Mouse (Mus musculus): Measurements from ENCODE around the gene Mettl13.

DNA sequence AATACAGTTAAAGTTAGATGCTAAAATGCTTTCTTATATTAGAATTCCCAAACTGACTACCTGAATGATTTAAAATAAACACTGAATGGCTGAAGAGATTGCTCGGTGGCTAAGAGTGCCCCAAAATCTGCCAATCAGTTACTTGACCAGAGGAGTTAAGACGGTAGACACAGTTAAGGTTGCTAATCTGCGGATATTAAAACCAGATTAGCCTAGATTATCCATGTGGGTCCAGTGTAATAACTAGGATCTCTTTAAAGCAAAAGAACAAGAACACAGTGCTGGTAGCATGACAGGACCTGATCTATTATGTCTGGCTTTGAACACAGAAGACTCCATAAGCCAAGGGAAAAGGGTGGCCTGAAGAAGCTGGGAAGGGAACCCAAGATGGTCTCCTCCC is 5.8 kb upstream of the Mettl13 start:
- no peak for TF ChIP-seq CTCF (IDR thresholded peaks at IDR 0.05; ENCODE audit: low read depth, low read length)
- no peak for TF ChIP-seq POLR2A (IDR thresholded peaks at IDR 0.05; ENCODE audit: insufficient read depth, low read length)
- no peak for TF ChIP-seq EP300 (IDR thresholded peaks at IDR 0.05; ENCODE audit: insufficient read depth, low read depth, low read length)
